Mouse (Mus musculus): ENCODE measurements around the gene Slc39a3.

GRCm38 (mm10) chr10:80985970-80986701, 51.1 kb downstream of the Slc39a3 start:
- TF ChIP-seq POLR2A (IDR thresholded peaks at IDR 0.05; ENCODE audit: low read depth, low read length) (no peak), CTCF (IDR thresholded peaks at IDR 0.05; ENCODE audit: borderline replicate concordance, insufficient read depth, low read length) (no peak)
